Mouse (Mus musculus): ENCODE measurements at regions not wholly inside any gene's neighbourhood (a gene's known extent, or its start where the extent isn't known, plus 50 kb on each side); places are given as distances from the start of the nearest gene placed in this dataset.
A peak's percentile ranks its signal among the peaks of the same experiment; 100 is the strongest.

- Histone ChIP-seq H3K4me1 (ENCODE audit: control insufficient read depth, insufficient read depth, low read length) (peaks cover 3% of the 10 kb centered on the region), H3K27ac (ENCODE audit: insufficient read depth, low read length) (no peak overlapping the region), H3K9ac (ENCODE audit: low read depth, poor library complexity, severe bottlenecking) (peak overlapping the region; percentile 76), H3K36me3 (ENCODE audit: control insufficient read depth, insufficient read depth, low read length, poor library complexity, severe bottlenecking) (no peaks in the 10 kb centered on the region), H3K27me3 (ENCODE audit: control insufficient read depth, insufficient read depth, low read length, poor library complexity, severe bottlenecking) (peaks cover 14% of the 10 kb centered on the region), H3K4me3 (ENCODE audit: low read depth, low read length) (peak overlapping the region; percentile 81), H3K9me3 (replicated peaks; ENCODE audit: control insufficient read depth, insufficient read depth, low read length, poor library complexity, severe bottlenecking) (no peaks in the 10 kb centered on the region)
- TF ChIP-seq POLR2A (IDR thresholded peaks at IDR 0.05; ENCODE audit: insufficient read depth, low read length): no peak
- no peak for TF ChIP-seq CTCF (IDR thresholded peaks at IDR 0.05; ENCODE audit: low read depth, low read length)
- no peak for TF ChIP-seq EP300 (IDR thresholded peaks at IDR 0.05; ENCODE audit: insufficient read depth, low read depth, low read length)
Observed at GRCm38 (mm10) chr9:122572836-122573267, 174.3 kb upstream of the Topaz1 start.

GRCm38 (mm10) chr9:122585228-122585627, 161.9 kb upstream of the Topaz1 start:
- Histone ChIP-seq H3K27me3 (ENCODE audit: control insufficient read depth, insufficient read depth, low read length, poor library complexity, severe bottlenecking) (no peaks in the 10 kb centered on the region), H3K27ac (ENCODE audit: insufficient read depth, low read length) (no peak overlapping the region), H3K36me3 (ENCODE audit: control insufficient read depth, insufficient read depth, low read length, poor library complexity, severe bottlenecking) (no peaks in the 10 kb centered on the region), H3K9ac (ENCODE audit: low read depth, poor library complexity, severe bottlenecking) (no peak overlapping the region), H3K4me3 (ENCODE audit: low read depth, low read length) (no peak overlapping the region), H3K9me3 (replicated peaks; ENCODE audit: control insufficient read depth, insufficient read depth, low read length, poor library complexity, severe bottlenecking) (no peaks in the 10 kb centered on the region), H3K4me1 (ENCODE audit: control insufficient read depth, insufficient read depth, low read length) (no peaks in the 10 kb centered on the region)
- TF ChIP-seq EP300 (IDR thresholded peaks at IDR 0.05; ENCODE audit: insufficient read depth, low read depth, low read length) (no peak), CTCF (IDR thresholded peaks at IDR 0.05; ENCODE audit: low read depth, low read length) (no peak), POLR2A (IDR thresholded peaks at IDR 0.05; ENCODE audit: insufficient read depth, low read length) (no peak)

- Histone ChIP-seq H3K4me3 (ENCODE audit: low read depth, low read length) (no peak overlapping the region), H3K4me1 (ENCODE audit: control insufficient read depth, insufficient read depth, low read length) (no peaks in the 10 kb centered on the region), H3K9me3 (replicated peaks; ENCODE audit: control insufficient read depth, insufficient read depth, low read length, poor library complexity, severe bottlenecking) (no peaks in the 10 kb centered on the region), H3K36me3 (ENCODE audit: control insufficient read depth, insufficient read depth, low read length, poor library complexity, severe bottlenecking) (no peaks in the 10 kb centered on the region), H3K27me3 (ENCODE audit: control insufficient read depth, insufficient read depth, low read length, poor library complexity, severe bottlenecking) (no peaks in the 10 kb centered on the region), H3K27ac (ENCODE audit: insufficient read depth, low read length) (no peak overlapping the region), H3K9ac (ENCODE audit: low read depth, poor library complexity, severe bottlenecking) (no peak overlapping the region)
- TF ChIP-seq EP300 (IDR thresholded peaks at IDR 0.05; ENCODE audit: insufficient read depth, low read depth, low read length) (no peak), POLR2A (IDR thresholded peaks at IDR 0.05; ENCODE audit: insufficient read depth, low read length) (no peak), CTCF (IDR thresholded peaks at IDR 0.05; ENCODE audit: low read depth, low read length) (no peak)
Observed at GRCm38 (mm10) chr9:122586421-122586820, 160.7 kb upstream of the Topaz1 start.

DNA sequence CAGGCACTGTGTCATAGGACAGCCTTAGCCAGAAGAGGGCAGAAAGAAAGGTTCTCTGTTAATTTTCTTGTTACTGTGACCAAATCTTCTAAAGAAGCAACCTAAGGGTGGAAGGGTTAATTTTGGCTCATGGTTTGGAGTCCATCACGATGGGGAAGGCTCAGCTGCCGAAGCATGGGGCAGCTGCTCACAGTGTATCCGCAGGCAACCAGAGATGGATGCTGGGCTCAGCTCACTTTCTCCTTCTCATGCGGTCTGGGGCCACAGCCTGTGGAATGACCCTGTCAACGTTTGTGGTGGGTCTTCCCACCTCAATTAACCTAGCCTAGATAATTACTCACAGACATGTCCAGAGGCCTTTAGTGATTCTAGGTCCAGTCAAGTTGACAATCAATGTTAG, 160.2 kb upstream of the Topaz1 start:
- Histone ChIP-seq H3K36me3 (ENCODE audit: control insufficient read depth, insufficient read depth, low read length, poor library complexity, severe bottlenecking) (no peaks in the 10 kb centered on the region), H3K9ac (ENCODE audit: low read depth, poor library complexity, severe bottlenecking) (no peak overlapping the region), H3K4me1 (ENCODE audit: control insufficient read depth, insufficient read depth, low read length) (no peaks in the 10 kb centered on the region), H3K27me3 (ENCODE audit: control insufficient read depth, insufficient read depth, low read length, poor library complexity, severe bottlenecking) (no peaks in the 10 kb centered on the region), H3K27ac (ENCODE audit: insufficient read depth, low read length) (no peak overlapping the region), H3K9me3 (replicated peaks; ENCODE audit: control insufficient read depth, insufficient read depth, low read length, poor library complexity, severe bottlenecking) (no peaks in the 10 kb centered on the region), H3K4me3 (ENCODE audit: low read depth, low read length) (no peak overlapping the region)
- TF ChIP-seq CTCF (IDR thresholded peaks at IDR 0.05; ENCODE audit: low read depth, low read length) (no peak), EP300 (IDR thresholded peaks at IDR 0.05; ENCODE audit: insufficient read depth, low read depth, low read length) (no peak), POLR2A (IDR thresholded peaks at IDR 0.05; ENCODE audit: insufficient read depth, low read length) (no peak)

- Histone ChIP-seq H3K9me3 (replicated peaks; ENCODE audit: control insufficient read depth, insufficient read depth, low read length, poor library complexity, severe bottlenecking) (no peaks in the 10 kb centered on the region), H3K27me3 (ENCODE audit: control insufficient read depth, insufficient read depth, low read length, poor library complexity, severe bottlenecking) (no peaks in the 10 kb centered on the region), H3K36me3 (ENCODE audit: control insufficient read depth, insufficient read depth, low read length, poor library complexity, severe bottlenecking) (no peaks in the 10 kb centered on the region), H3K4me3 (ENCODE audit: low read depth, low read length) (no peak overlapping the region), H3K4me1 (ENCODE audit: control insufficient read depth, insufficient read depth, low read length) (no peaks in the 10 kb centered on the region), H3K27ac (ENCODE audit: insufficient read depth, low read length) (no peak overlapping the region), H3K9ac (ENCODE audit: low read depth, poor library complexity, severe bottlenecking) (no peak overlapping the region)
- TF ChIP-seq EP300 (IDR thresholded peaks at IDR 0.05; ENCODE audit: insufficient read depth, low read depth, low read length): no peak
- no peak for TF ChIP-seq POLR2A (IDR thresholded peaks at IDR 0.05; ENCODE audit: insufficient read depth, low read length)
- no peak for TF ChIP-seq CTCF (IDR thresholded peaks at IDR 0.05; ENCODE audit: low read depth, low read length)
Observed at GRCm38 (mm10) chr9:122588246-122588645, 158.9 kb upstream of the Topaz1 start.

DNA sequence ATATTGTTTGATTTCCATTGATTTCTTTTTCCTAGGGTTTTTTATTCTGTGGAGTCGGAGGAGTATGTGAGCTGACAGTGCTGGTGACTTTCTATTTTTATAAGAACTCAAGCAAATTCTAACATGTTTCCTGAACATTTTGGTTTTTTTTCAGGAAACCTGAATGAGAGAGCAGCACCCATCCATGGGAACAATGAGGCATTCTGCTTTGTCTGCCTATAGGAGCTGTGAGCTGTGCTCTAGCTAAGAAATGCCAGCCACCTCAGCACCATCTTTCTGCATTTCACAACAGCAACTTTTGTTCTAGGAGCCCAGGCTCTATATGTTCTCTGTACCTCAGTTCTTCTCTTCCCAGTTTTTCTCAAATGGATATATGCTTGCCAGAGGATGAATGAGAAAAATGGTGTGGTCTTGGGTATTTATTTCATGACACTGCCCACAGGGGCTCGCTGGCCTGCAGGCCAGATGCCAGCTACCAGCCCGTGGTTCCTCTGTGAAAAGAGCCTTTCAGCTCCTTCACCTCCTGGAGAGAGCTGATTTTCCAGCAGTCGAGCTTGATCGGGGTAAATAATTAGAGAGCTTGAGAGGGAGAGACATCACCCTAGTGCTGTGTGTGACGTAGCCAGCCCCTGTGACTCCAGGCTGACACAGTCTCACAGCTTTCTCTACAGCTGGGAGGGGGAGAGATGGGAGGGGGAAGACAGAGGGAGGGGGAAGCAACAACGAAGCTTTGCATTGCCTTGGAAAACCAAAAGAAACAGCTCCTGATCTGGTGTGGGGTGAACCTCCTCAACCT, 154.1 kb upstream of the Topaz1 start:
- H3K27ac ChIP-seq (ENCODE audit: insufficient read depth, low read length): no peak overlapping the region
- H3K36me3 ChIP-seq (ENCODE audit: control insufficient read depth, insufficient read depth, low read length, poor library complexity, severe bottlenecking): no peaks in the 10 kb centered on the region
- no peaks in the 10 kb centered on the region for H3K9me3 ChIP-seq (replicated peaks; ENCODE audit: control insufficient read depth, insufficient read depth, low read length, poor library complexity, severe bottlenecking)
- H3K27me3 ChIP-seq (ENCODE audit: control insufficient read depth, insufficient read depth, low read length, poor library complexity, severe bottlenecking): no peaks in the 10 kb centered on the region
- no peak overlapping the region for H3K9ac ChIP-seq (ENCODE audit: low read depth, poor library complexity, severe bottlenecking)
- no peak overlapping the region for H3K4me3 ChIP-seq (ENCODE audit: low read depth, low read length)
- TF ChIP-seq CTCF (IDR thresholded peaks at IDR 0.05; ENCODE audit: low read depth, low read length): no peak
- no peak for TF ChIP-seq POLR2A (IDR thresholded peaks at IDR 0.05; ENCODE audit: insufficient read depth, low read length)
- no peak for TF ChIP-seq EP300 (IDR thresholded peaks at IDR 0.05; ENCODE audit: insufficient read depth, low read depth, low read length)
- H3K4me1 ChIP-seq (ENCODE audit: control insufficient read depth, insufficient read depth, low read length): no peaks in the 10 kb centered on the region
